Mouse (Mus musculus): ENCODE results near the gene Stk16.

DNA sequence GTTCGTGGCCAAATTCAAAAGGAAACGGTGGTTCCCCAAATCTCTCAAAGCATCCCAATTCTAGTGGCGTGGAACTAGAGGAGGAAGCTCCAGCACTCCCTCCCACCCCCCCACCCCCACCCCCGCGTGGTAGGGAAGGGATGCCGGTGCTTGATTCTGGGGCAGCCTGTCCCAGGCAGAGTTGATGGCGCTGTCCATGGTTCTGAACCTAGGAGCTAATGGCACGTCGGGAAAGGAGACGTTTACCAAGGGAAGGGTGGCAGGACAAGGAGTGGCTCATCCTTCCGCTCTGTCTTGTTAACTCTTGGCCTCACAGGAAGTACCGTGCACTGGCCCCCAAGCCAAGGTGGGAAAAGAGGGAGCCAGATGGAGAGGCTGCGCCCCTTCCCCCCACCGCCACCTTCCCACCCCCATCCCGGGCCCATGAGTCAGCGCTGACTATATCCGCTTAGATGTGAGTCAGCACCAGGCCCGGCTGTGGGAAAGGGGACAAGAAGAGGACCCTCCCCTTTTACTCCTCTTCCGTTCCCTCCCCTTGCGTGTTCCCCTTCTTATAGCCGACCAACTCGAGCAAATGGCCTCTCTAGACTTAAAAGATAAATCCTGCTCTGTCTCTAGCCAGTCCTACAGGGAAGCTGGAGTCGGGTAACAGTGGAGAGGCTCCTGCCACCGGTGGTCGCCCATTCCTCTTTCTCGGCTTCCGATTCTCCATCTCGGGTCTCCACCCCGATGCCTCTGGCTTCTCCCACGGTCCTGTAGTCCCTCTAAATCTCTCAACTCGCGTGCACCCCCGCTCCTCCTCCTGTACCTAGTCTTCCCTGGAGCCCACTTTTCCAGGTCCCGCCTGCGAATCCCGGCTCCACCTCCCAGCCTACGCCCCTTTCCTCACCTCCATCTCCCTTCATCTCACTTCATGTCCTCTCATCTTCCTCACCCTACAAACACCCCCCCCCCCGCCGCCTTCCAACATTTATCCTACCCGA, 52.6 kb downstream of the Stk16 start:
- TF ChIP-seq CTCF (IDR thresholded peaks at IDR 0.05; ENCODE audit: insufficient read depth, low read depth, low read length) (no peak), POLR2A (IDR thresholded peaks at IDR 0.05; ENCODE audit: insufficient read depth, low read depth, low read length) (0 out of 2 replicates have a peak, but pooled peaks have one; percentile 8)
